16 mouse cellular contexts compared by ENCODE assay signal in the genomic region with DNA sequence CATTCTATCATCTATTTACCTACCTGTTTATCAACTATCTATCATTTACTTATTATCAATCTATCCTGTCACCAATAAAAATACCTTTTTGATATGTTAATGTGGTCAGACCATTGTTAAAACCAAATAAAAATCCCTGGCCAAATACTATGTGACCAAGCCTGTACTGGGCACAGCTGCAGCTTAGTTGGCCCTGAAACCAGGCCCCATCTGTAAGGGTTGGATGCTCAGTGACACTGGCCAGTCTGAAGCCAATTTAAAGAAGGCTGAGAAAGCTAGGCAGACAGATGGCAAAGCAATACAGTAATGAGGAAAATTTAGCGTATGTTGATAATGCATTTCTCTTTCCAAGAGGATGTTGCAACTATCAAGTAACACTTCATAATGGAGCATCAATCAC.
"Had no signal": no experiment of that assay in that cellular context is flagged by ENCODE, and none has a peak within 500 bp of the region (broad histone marks: within the 10 kb centered on the region; RNA-seq: fewer than 3 reads in every experiment).

No protein-coding gene starts in this region.

- ATAC-seq: liver, embryonic 12.5 days; midbrain, embryonic 15.5 days had no signal

- H3K9ac ChIP-seq: limb, embryonic 15.5 days; liver, embryonic 12.5 days; lung, embryonic 14.5 days; midbrain, embryonic 15.5 days; neural tube, embryonic 13.5 days had no signal

- H3K4me2 ChIP-seq: limb, embryonic 15.5 days; liver, embryonic 12.5 days; lung, embryonic 14.5 days; midbrain, embryonic 15.5 days; neural tube, embryonic 13.5 days had no signal

- H3K4me1 ChIP-seq: limb, embryonic 15.5 days; liver, embryonic 12.5 days; midbrain, embryonic 10.5 days; neural tube, embryonic 13.5 days had no signal

- H3K36me3 ChIP-seq: limb, embryonic 15.5 days; liver, embryonic 12.5 days; midbrain, embryonic 10.5 days; midbrain, embryonic 15.5 days; neural tube, embryonic 13.5 days had no signal

- DNase-seq: kidney, postnatal 4 days; lung, embryonic 14.5 days; lung, postnatal 10 days; retina, postnatal 1 day; right cerebral cortex, postnatal 4 days; spleen, adult 18-20 months; thymus, adult 18-20 months; thymus, postnatal 14 days had no signal

- H3K27me3 ChIP-seq: limb, embryonic 15.5 days; liver, embryonic 12.5 days; midbrain, embryonic 15.5 days; neural tube, embryonic 13.5 days had no signal

- H3K27ac ChIP-seq: kidney, postnatal 0 days; layer of hippocampus, adult 2 months; left cerebral cortex, adult 2 months; limb, embryonic 15.5 days; liver, embryonic 12.5 days; midbrain, embryonic 10.5 days; midbrain, embryonic 15.5 days; neural tube, embryonic 13.5 days had no signal

- H3K9me3 ChIP-seq: limb, embryonic 15.5 days; liver, embryonic 12.5 days; midbrain, embryonic 10.5 days; midbrain, embryonic 15.5 days; neural tube, embryonic 13.5 days had no signal

- H3K4me3 ChIP-seq: layer of hippocampus, adult 2 months; left cerebral cortex, adult 2 months; limb, embryonic 15.5 days; liver, embryonic 12.5 days; midbrain, embryonic 10.5 days; midbrain, embryonic 15.5 days; neural tube, embryonic 13.5 days had no signal
